Comparison of ENCODE assay signal across 21 mouse cellular contexts in genomic region chr1:143939511-143939910, GRCm38 (mm10).
DNase-seq lines count a peak whose midpoint lies in the region; ATAC-seq and TF ChIP-seq lines count a peak whose summit lies in the region.
"Had no signal": no experiment of that assay in that cellular context is flagged by ENCODE, and none has a peak within 500 bp of the region (broad histone marks: within the 10 kb centered on the region; RNA-seq: fewer than 3 reads in every experiment).

No protein-coding gene starts in this region.

- H3K27ac ChIP-seq in forebrain, embryonic 13.5 days: peak overlapping the region; percentile 31; the same call in 1 of the 2 replicates
- H3K27ac ChIP-seq in forebrain, embryonic 11.5 days (ENCODE audit: low read depth, low read length): no peak overlapping the region
- H3K27ac ChIP-seq in layer of hippocampus, adult 2 months: peak overlapping the region; percentile 78
- H3K27ac ChIP-seq: kidney, embryonic 15.5 days; limb, embryonic 10.5 days; neural tube, embryonic 12.5 days had no signal

- TF ChIP-seq CTCF in layer of hippocampus, adult 2 months (conservative IDR thresholded peaks at IDR 0.05): no peak
- no peak for TF ChIP-seq CTCF in brain, embryonic 14.5 days (IDR thresholded peaks at IDR 0.05; ENCODE audit: borderline replicate concordance, extremely low read depth, insufficient read depth, insufficient read length)

- no peaks in the 10 kb centered on the region for H3K27me3 ChIP-seq in forebrain, embryonic 13.5 days
- H3K27me3 ChIP-seq in forebrain, embryonic 11.5 days (ENCODE audit: control insufficient read depth, insufficient read depth, low read length): no peaks in the 10 kb centered on the region
- H3K27me3 ChIP-seq: heart, embryonic 12.5 days; kidney, embryonic 15.5 days; neural tube, embryonic 12.5 days had no signal

- H3K4me1 ChIP-seq in forebrain, embryonic 13.5 days: peaks cover 4% of the 10 kb centered on the region; the same call in 1 of the 2 replicates
- no peaks in the 10 kb centered on the region for H3K4me1 ChIP-seq in forebrain, embryonic 11.5 days (replicated peaks; ENCODE audit: control insufficient read depth, insufficient read depth, low read length)
- H3K4me1 ChIP-seq: kidney, embryonic 15.5 days; limb, embryonic 10.5 days; neural tube, embryonic 12.5 days had no signal

- no peak overlapping the region for H3K4me2 ChIP-seq in forebrain, embryonic 13.5 days
- no peak overlapping the region for H3K4me2 ChIP-seq in forebrain, embryonic 11.5 days (ENCODE audit: low read depth, low read length, severe bottlenecking)
- H3K4me2 ChIP-seq: heart, embryonic 12.5 days; hindbrain, embryonic 14.5 days; kidney, embryonic 15.5 days; neural tube, embryonic 12.5 days had no signal

- H3K36me3 ChIP-seq in forebrain, embryonic 13.5 days (ENCODE audit: poor library complexity, severe bottlenecking): no peaks in the 10 kb centered on the region
- no peaks in the 10 kb centered on the region for H3K36me3 ChIP-seq in forebrain, embryonic 11.5 days (ENCODE audit: control insufficient read depth, insufficient read depth, low read length)
- H3K36me3 ChIP-seq: heart, embryonic 12.5 days; kidney, embryonic 15.5 days; limb, embryonic 10.5 days; neural tube, embryonic 12.5 days had no signal

- no peak for DNase-seq in forebrain, embryonic 11.5 days (ENCODE audit: low spot score)
- peak; percentile 31 to 40 for DNase-seq in layer of hippocampus, adult 2 months (ENCODE audit: low spot score in 2 of 2)
- no peak for DNase-seq in layer of hippocampus, adult 11-12 months (ENCODE audit: low spot score)
- DNase-seq in 3T3-L1 (ENCODE audit: low read depth, low spot score): peak; percentile 53
- peak; percentile 35 for DNase-seq in brain, embryonic 14.5 days (ENCODE audit: low read depth)
- no peak for DNase-seq in urinary bladder, postnatal 25 days (ENCODE audit: low spot score)
- no peak for DNase-seq in kidney, adult 8-10 months
- DNase-seq: cerebellum, adult 9-10 months; embryo, embryonic 11 days; heart, postnatal 14 days; lung, adult 18-20 months; lung, postnatal 14 days; spleen, adult 18-20 months; thymus, adult 18-20 months had no signal

- no peak for TF ChIP-seq POLR2A in brain, embryonic 14.5 days (IDR thresholded peaks at IDR 0.05; ENCODE audit: borderline replicate concordance, extremely low read depth, insufficient read depth, insufficient read length, poor library complexity, severe bottlenecking)

- H3K9ac ChIP-seq in forebrain, embryonic 13.5 days: no peak overlapping the region
- no peak overlapping the region for H3K9ac ChIP-seq in forebrain, embryonic 11.5 days (ENCODE audit: low read length)
- H3K9ac ChIP-seq: heart, embryonic 12.5 days; hindbrain, embryonic 14.5 days; kidney, embryonic 15.5 days; neural tube, embryonic 12.5 days had no signal

- WGBS in forebrain, embryonic 13.5 days: 48% methylated on average over 2 of the region's 2 CpGs
- 68% methylated on average over 2 of the region's 2 CpGs for WGBS in forebrain, embryonic 11.5 days

- H3K9me3 ChIP-seq in forebrain, embryonic 13.5 days (replicated peaks): no peaks in the 10 kb centered on the region
- no peaks in the 10 kb centered on the region for H3K9me3 ChIP-seq in forebrain, embryonic 11.5 days (ENCODE audit: control insufficient read depth, low read length)
- H3K9me3 ChIP-seq: heart, embryonic 12.5 days; kidney, embryonic 15.5 days; limb, embryonic 10.5 days; neural tube, embryonic 12.5 days had no signal

- ATAC-seq in forebrain, embryonic 13.5 days: no peak
- no peak for ATAC-seq in forebrain, embryonic 11.5 days (replicated peaks; ENCODE audit: low FRiP score)
- ATAC-seq: intestine, embryonic 16.5 days had no signal

- H3K4me3 ChIP-seq in forebrain, embryonic 13.5 days: no peak overlapping the region
- no peak overlapping the region for H3K4me3 ChIP-seq in forebrain, embryonic 11.5 days (ENCODE audit: low read depth, low read length)
- no peak overlapping the region for H3K4me3 ChIP-seq in layer of hippocampus, adult 2 months
- H3K4me3 ChIP-seq: heart, embryonic 12.5 days; kidney, embryonic 15.5 days; limb, embryonic 10.5 days; neural tube, embryonic 12.5 days had no signal

Comparison
In these comparisons a context has a peak if more than half of its experiments do, and no peak if none do; other contexts are left out.
1. DNase-seq: peak in layer of hippocampus, adult 2 months (2 of 2), 3T3-L1 (single experiment) and brain, embryonic 14.5 days (single experiment); none in forebrain, embryonic 11.5 days (single experiment), layer of hippocampus, adult 11-12 months (single experiment), urinary bladder, postnatal 25 days (single experiment) and kidney, adult 8-10 months (0 of 2).